Mouse (Mus musculus) small intestine, adult 2 months (tissue): ENCODE measurements at regions not wholly inside any gene's neighbourhood (a gene's known extent, or its start where the extent isn't known, plus 50 kb on each side); places are given as distances from the start of the nearest gene placed in this dataset.

ENCODE experiments used
- H3K27ac ChIP-seq: fragments of 200-500 bp; 2 replicates; pipeline ENCODE4 v1.5.1; 2012; ENCODE audit warnings: low read depth, low read length, control low read depth, inconsistent platforms; ENCODE audit not compliant: insufficient read depth
- H3K27me3 ChIP-seq: fragments of 200-500 bp; 2 replicates; pipeline ENCODE4 v1.6.1; 2012; ENCODE audit warnings: mild to moderate bottlenecking, moderate library complexity, low read length, inconsistent platforms; ENCODE audit not compliant: control insufficient read depth, insufficient read depth
- H3K36me3 ChIP-seq: fragments of 200-500 bp; 2 replicates; pipeline ENCODE4 v1.6.1; 2012; ENCODE audit warnings: mild to moderate bottlenecking, low read length, control low read depth, inconsistent platforms; ENCODE audit not compliant: control insufficient read depth, insufficient read depth
- H3K4me1 ChIP-seq: fragments of 200-500 bp; 2 replicates; pipeline ENCODE4 v1.6.1; 2012; ENCODE audit warnings: low read length, inconsistent platforms, mixed read lengths; ENCODE audit not compliant: control insufficient read depth, insufficient read depth, insufficient read length
- H3K4me3 ChIP-seq: fragments of 200-500 bp; 2 replicates; pipeline ENCODE4 v1.5.1; 2012; ENCODE audit warnings: low read depth, mild to moderate bottlenecking, control low read depth, inconsistent platforms, low read length, moderate library complexity
- CTCF ChIP-seq: fragments of 200-500 bp; IDR thresholded peaks from 2 replicates; pipeline ENCODE4 v1.5.1; 2012; ENCODE audit warnings: low read depth, mild to moderate bottlenecking, control low read depth, inconsistent platforms, low read length, moderate library complexity, mixed read lengths; ENCODE audit not compliant: insufficient replicate concordance, insufficient read length; ENCODE audit errors: extremely low read depth
- POLR2A ChIP-seq: fragments of 200-500 bp; IDR thresholded peaks from 2 replicates; pipeline ENCODE4 v1.6.1; 2012; ENCODE audit warnings: low read depth, mild to moderate bottlenecking, control low read depth, inconsistent platforms, low read length, moderate library complexity
- WGBS: fragments of 180-500 bp; shearing (Covaris S2); methylation state at CpG from one replicate; pipeline ENCODE4 v1.1.7; 2018; 5-methylcytosine and 5-hydroxymethylcytosine counted together

DNA sequence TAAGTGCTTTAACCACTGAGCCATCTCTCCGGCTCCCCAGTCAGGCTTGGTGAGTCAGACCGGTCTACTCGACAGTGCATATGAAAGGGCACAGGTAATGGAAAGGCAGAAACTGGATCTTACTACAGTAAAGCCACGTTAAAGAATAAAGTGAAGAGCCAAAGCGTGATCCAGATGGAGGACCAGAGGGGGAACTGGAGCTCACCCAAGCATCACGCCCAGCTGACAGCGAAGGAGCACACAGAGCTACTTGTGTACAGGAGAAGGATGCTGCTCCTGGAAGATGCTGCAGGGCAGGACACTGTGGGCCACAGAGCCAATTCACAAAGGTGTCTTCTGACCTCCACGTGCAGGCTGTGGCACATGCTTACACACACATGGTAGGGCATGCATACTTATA, 96.7 kb upstream of the Ppp1r26 start:
- Histone ChIP-seq H3K36me3 (no peaks in the 10 kb centered on the region), H3K27me3 (no peaks in the 10 kb centered on the region), H3K27ac (no peak overlapping the region), H3K4me3 (no peak overlapping the region), H3K4me1 (no peaks in the 10 kb centered on the region)
- TF ChIP-seq POLR2A (no peak), CTCF (no peak)
- 89% methylated on average over 8 of the region's 8 CpGs for WGBS

DNA sequence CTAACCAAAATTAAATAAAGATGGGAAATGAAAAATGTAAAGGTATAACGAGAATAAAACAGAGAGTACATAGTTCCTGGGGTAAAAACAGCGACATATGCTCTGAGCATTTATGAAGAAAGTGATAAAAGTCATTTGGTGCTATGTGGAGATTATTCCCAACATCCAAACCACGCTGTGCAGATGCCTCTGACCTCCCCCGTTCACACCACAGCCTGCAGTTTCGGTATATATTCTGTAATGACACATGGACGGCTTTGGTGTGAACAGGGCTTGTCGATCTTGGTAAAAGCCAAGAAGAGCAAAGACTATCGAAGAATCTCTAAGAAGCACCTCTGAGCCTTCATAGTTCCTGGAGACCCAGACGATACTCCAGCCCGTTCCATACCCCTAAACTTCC, 95.2 kb upstream of the Ppp1r26 start:
- Histone ChIP-seq H3K4me1 (no peaks in the 10 kb centered on the region), H3K4me3 (no peak overlapping the region), H3K27ac (no peak overlapping the region), H3K27me3 (no peaks in the 10 kb centered on the region), H3K36me3 (no peaks in the 10 kb centered on the region)
- 92% methylated on average over 10 of the region's 10 CpGs for WGBS
- TF ChIP-seq CTCF (no peak), POLR2A (no peak)

DNA sequence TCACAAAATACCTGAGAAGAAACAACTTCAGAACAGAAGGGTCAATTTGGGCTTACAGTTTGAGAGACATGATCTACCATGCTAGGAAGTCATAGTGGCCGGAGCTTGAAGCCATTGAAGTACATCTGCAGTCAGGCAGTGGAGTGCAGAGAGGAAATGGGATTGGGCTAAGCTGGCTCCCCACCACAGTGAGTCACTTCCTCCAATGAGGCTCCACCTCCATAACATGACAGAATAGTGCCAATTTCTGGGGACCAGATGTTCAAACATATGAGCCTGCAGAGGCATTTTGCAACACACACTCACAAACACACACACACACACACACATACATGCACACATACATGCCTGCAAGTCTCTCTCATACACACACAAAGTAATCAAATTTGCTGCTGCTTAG, 93.7 kb upstream of the Ppp1r26 start:
- Histone ChIP-seq H3K4me1 (no peaks in the 10 kb centered on the region), H3K36me3 (no peaks in the 10 kb centered on the region), H3K27me3 (no peaks in the 10 kb centered on the region), H3K27ac (no peak overlapping the region), H3K4me3 (no peak overlapping the region)
- TF ChIP-seq POLR2A (no peak), CTCF (no peak)
- WGBS: 61% methylated on average over 1 of the region's 1 CpGs

DNA sequence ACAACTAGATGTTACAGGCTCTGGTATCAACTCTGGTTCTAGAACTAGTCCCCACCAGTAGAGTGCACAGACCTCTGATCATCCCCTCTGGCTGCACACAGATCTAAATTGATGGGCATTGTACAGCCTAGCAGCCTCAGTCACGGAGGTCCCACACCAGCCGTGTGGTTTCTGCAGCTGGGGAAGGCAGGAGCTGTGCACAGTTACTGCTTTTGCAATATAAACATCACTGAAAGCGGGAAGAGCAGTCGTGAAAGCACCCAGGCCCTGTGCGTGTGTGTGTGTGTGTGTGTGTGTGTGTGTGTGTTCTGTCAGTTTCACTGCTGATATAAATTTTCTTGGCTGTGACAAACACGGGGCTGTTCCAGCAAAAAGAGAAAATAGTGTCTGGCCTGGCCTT, 84.4 kb upstream of the Ppp1r26 start:
- Histone ChIP-seq H3K27ac (no peak overlapping the region), H3K4me1 (no peaks in the 10 kb centered on the region), H3K36me3 (no peaks in the 10 kb centered on the region), H3K27me3 (no peaks in the 10 kb centered on the region), H3K4me3 (no peak overlapping the region)
- no peak for TF ChIP-seq POLR2A
- TF ChIP-seq CTCF: no peak
- WGBS: 23% methylated on average over 6 of the region's 6 CpGs

DNA sequence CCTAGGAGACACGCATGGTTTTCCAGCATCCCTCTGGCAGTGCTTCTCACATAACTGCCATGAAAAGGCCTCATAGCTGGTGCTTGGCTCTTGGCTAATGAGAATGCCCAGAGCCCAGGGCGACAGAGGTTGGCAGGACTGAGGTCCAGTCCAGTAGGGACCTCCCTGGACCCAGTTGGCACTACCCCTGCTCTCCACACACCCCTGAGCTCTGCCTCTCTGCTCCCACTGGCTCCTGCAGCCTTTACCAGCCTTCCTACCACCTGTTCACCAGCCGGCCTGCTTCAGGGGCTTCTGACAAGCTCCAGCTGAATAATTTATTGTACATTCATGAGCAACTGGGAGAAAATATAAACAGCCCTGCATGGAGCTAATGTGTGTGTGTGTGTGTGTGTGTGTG, 82.0 kb upstream of the Ppp1r26 start:
- WGBS: 55% methylated on average over 3 of the region's 3 CpGs
- H3K4me3 ChIP-seq: no peak overlapping the region
- no peak overlapping the region for H3K27ac ChIP-seq
- H3K4me1 ChIP-seq: no peaks in the 10 kb centered on the region
- H3K36me3 ChIP-seq: no peaks in the 10 kb centered on the region
- no peaks in the 10 kb centered on the region for H3K27me3 ChIP-seq
- no peak for TF ChIP-seq POLR2A
- no peak for TF ChIP-seq CTCF

DNA sequence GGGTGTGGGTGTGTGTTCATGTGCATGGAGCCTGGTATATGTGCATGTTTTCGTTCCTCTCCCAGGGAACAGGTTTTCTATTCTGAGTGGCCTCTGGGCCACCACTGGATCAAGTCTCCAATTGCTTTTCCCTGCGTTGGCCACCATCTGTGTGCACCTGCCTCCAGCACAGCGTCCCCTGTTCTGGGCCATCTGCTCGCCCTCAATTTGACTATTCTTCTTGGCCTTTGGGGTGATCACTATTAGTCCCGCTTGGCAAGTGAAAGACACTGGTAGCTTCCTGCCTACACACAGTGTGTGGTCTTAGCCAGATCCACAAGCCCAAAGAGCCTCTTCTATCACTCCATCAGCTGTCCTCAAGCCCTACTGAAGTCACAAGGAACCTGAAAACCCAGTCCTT, 80.8 kb upstream of the Ppp1r26 start:
- Histone ChIP-seq H3K36me3 (no peaks in the 10 kb centered on the region), H3K4me3 (no peak overlapping the region), H3K4me1 (no peaks in the 10 kb centered on the region), H3K27ac (no peak overlapping the region), H3K27me3 (no peaks in the 10 kb centered on the region)
- 77% methylated on average over 5 of the region's 5 CpGs for WGBS
- TF ChIP-seq CTCF (no peak), POLR2A (no peak)

DNA sequence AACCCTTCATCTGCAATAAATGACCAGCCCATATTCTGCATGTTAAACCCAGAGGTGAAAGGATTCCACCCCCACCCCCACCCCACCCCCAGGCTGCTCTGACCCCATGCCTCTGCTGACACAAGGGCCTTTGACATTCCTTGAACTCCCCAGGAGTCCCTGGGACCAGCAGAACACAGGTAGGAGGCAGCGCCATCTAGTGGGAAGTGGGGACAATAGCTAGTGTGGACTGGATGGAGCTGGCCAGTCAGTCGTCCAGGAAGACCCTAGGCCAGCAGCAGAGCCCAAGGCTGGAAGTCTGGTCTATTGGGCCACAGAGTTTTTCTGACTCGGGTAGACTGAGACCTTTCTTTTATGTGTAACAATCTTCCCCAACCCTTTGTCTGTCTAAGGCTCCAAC, 71.8 kb upstream of the Ppp1r26 start:
- Histone ChIP-seq H3K27ac (no peak overlapping the region), H3K27me3 (no peaks in the 10 kb centered on the region), H3K36me3 (no peaks in the 10 kb centered on the region), H3K4me3 (no peak overlapping the region), H3K4me1 (no peaks in the 10 kb centered on the region)
- WGBS: 6% methylated on average over 3 of the region's 3 CpGs
- TF ChIP-seq CTCF (peak; percentile 65; the same call in 1 of the 2 replicates), POLR2A (no peak)

DNA sequence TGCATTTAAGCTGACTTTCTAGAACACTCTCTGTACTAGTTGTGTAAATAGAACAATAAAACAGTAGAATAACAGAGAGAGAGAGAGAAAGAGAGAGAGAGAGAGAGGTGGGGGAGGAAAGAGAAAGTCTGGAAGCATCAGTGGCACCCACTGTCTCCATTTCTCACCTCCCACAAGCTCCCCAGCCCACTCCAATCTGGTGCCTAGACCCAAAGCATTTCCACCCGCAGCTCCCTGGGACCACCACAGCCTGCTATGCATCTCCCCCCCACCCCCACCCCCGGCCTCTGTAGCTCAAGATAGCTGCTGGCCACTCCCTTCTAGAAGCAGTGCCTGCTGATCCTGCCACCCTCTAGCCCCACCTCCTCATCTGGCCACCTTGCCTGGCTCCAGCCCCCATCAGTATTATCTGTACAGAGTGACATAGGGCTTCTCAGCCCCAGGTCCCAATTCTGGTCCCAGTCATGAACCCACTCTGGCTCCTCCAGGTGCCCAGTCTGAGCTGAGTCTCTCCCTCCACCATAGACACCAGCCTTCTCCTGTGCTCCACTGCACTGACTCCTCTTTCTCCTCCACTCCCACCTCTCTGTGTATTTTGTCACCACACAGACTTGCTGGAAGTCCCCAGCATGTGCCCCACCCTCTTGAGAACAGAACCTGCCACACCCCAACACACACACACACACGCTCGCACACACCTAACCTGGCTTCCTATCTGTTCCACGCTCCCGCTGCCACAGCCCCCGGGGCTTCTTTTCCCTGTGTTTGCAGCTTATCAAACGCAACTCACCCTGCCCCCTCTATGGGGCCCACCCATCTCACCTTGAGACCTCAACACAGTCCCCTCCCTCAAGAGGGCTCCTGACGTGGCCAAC, 68.4 kb upstream of the Ppp1r26 start:
- Histone ChIP-seq H3K4me3 (no peak overlapping the region), H3K27me3 (no peaks in the 10 kb centered on the region), H3K27ac (no peak overlapping the region), H3K4me1 (no peaks in the 10 kb centered on the region), H3K36me3 (no peaks in the 10 kb centered on the region)
- TF ChIP-seq CTCF (no peak), POLR2A (no peak)
- WGBS: 34% methylated on average over 9 of the region's 9 CpGs
